Mouse (Mus musculus): ENCODE data around the gene Rgs6.

DNA sequence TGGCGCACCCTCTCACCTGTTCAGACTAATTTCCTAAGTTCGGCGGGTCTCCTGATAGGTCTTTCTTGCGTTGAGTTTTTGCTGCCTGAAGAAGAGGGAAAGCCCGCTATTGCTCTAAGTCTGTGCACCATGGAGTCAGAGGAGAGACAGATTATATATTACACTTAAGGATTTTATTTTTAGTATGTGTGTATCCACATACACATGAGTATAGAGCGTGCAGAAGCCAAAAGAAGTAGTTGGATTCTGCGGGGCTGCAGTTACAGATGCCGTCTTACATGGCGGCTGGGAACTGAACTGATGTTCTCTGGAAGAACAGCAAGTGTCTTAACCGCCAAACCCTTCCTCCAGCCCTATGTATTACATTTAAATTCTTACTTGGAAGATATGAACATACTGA is 52.3 kb downstream of the Rgs6 start:
- TF ChIP-seq CTCF (IDR thresholded peaks at IDR 0.05; ENCODE audit: borderline replicate concordance, extremely low read depth, insufficient read depth, insufficient read length) = no peak
- no peak for TF ChIP-seq POLR2A (IDR thresholded peaks at IDR 0.05; ENCODE audit: borderline replicate concordance, extremely low read depth, insufficient read depth, insufficient read length, poor library complexity, severe bottlenecking)

All from brain, embryonic 14.5 days (tissue).